Mouse (Mus musculus): ENCODE results near the gene Aqp7.

The Aqp7 gene

GRCm38 (mm10) chr4:40997916-40998315, 50.0 kb downstream of the Aqp7 start:
- DNase-seq, result no peak

DNA sequence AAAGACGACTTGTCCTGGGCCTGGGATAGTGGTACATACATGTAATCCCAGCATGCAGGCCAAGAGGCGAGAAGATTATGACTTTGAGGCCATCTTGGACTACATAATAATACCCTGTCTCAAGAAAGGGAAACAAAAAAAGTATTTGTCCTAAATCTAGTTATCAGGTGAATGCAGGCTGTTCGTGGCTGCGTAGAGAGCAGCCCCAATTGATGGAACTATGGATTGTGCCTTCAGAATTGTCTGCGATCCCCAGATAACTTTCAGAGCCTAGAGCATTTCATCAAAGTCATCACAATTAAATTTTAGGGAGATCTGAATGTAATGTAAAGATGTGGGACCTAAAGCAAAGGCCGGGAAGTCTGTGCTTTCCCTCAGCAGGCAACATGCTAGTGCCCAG, 51.6 kb downstream of the Aqp7 start:
- no peak for DNase-seq

- no peak for DNase-seq
These were observed 58.3 kb downstream of the Aqp7 start for GRCm38 (mm10) chr4:40989633-40990032.

GRCm38 (mm10) chr4:40983686-40984085, 64.3 kb downstream of the Aqp7 start:
- peak; percentile 9 for DNase-seq
